Mouse (Mus musculus) forebrain, embryonic 16.5 days (tissue): ENCODE measurements around the gene Dnajb1. TPM values are rescaled to one million over a fixed set of nuclear protein-coding genes. Genes with fewer than 3 reads are reported as not detected.
A peak's percentile ranks its signal among the peaks of the same experiment; 100 is the strongest.

Experiments
- ATAC-seq: fragments of 200-750 bp; cut with Nextera tagmentation; 2 replicates; pipeline ENCODE4 v1.8.0; 2017; ENCODE audit warnings: mild to moderate bottlenecking, moderate library complexity
- H3K27ac ChIP-seq: fragments of 300-500 bp; sonication (generic); 2 replicates; pipeline ENCODE4 v1.5.1; 2014; ENCODE audit warnings: low read length, control low read depth
- H3K27me3 ChIP-seq: fragments of 300-500 bp; sonication (generic); replicated peaks from 2 replicates; pipeline ENCODE4 v1.6.1; 2014; ENCODE audit warnings: low read length; ENCODE audit not compliant: control insufficient read depth, insufficient read depth
- H3K36me3 ChIP-seq: fragments of 300-500 bp; sonication (generic); 2 replicates; pipeline ENCODE4 v1.6.1; 2014; ENCODE audit not compliant: control insufficient read depth, insufficient read depth
- H3K4me1 ChIP-seq: fragments of 300-500 bp; sonication (generic); replicated peaks from 2 replicates; pipeline ENCODE4 v1.6.1; 2014; ENCODE audit warnings: low read length; ENCODE audit not compliant: control insufficient read depth, insufficient read depth
- H3K4me2 ChIP-seq: fragments of 300-500 bp; sonication (generic); 2 replicates; pipeline ENCODE4 v1.6.1; 2014; ENCODE audit warnings: mild to moderate bottlenecking, low read length, control low read depth
- H3K4me3 ChIP-seq: fragments of 300-500 bp; sonication (generic); replicated peaks from 2 replicates; pipeline ENCODE4 v1.5.1; 2014; ENCODE audit warnings: mild to moderate bottlenecking, low read length, control low read depth
- H3K9ac ChIP-seq: fragments of 300-500 bp; sonication (generic); replicated peaks from 2 replicates; pipeline ENCODE4 v1.6.1; 2014; ENCODE audit warnings: low read depth, low read length, control low read depth
- H3K9me3 ChIP-seq: fragments of 300-500 bp; sonication (generic); 2 replicates; pipeline ENCODE4 v1.6.1; 2016; ENCODE audit warnings: low read length; ENCODE audit not compliant: control insufficient read depth
- WGBS: fragments of 180-500 bp; shearing (Covaris S2); extraction: QIAGEN DNeasy Blood & Tissue Kit; methylation state at CpG from one replicate; pipeline ENCODE4 v1.1.7; 2014; 5-methylcytosine and 5-hydroxymethylcytosine counted together
- polyA plus RNA-seq: library from polyadenylated mRNA; unstranded; fragments of >200 nt; fragmentation: Nextera tagmentation; extraction: Ambion mirVana; gene quantifications from 2 replicates; pipeline ENCODE4 v1.2.1, GENCODE M21; 2015

The Dnajb1 gene
- polyA plus RNA-seq, 1 experiment from 2014 or later, result 62.3 TPM

DNA sequence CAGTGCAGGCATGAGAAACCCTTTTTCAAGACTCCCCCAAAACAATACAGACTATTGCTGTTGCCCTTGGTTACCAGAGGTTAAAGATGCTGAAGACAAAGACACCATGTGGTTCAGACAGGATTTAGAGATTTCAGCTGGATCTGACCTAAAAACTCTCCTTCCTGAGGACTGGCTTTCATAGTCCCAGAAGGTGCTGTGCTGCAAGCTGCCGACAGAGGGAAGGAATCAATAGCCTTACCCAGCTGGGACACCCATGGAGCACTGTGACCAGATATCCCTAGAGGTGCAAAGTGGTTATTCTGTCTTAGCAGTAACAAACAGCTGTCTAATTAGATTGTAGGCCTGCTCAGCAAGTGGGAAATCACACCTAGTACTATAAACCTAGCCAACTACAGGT, 9.8 kb upstream of the Dnajb1 start:
- Histone ChIP-seq H3K4me1 (peaks cover 3% of the 10 kb centered on the region), H3K4me2 (no peak overlapping the region), H3K9ac (no peak overlapping the region), H3K36me3 (no peaks in the 10 kb centered on the region), H3K27ac (no peak overlapping the region), H3K4me3 (no peak overlapping the region), H3K27me3 (no peaks in the 10 kb centered on the region), H3K9me3 (no peaks in the 10 kb centered on the region)
- no peak for ATAC-seq
- WGBS, result 0% methylated on average over 1 of the region's 1 CpGs

DNA sequence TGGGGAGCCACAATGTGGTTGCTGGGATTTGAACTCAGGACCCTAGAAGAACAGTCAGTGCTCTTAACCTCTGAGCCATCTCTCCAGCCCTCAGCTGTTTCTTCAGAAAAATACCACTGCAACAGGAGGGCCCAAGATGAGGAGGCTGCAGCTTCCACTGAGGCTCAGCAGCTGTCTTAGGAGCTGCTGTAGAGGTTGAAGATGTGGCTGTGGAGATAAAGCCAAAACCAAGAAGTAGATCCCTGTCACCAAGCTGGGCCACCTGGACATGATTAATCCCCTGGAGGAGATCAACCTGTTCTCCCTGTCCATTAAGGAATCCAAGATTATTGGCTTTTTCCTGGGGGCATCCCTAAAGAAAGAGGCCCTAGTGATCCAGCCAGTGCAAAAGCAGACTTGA, 8.2 kb upstream of the Dnajb1 start:
- Histone ChIP-seq H3K4me1 (no peaks in the 10 kb centered on the region), H3K4me2 (no peak overlapping the region), H3K4me3 (no peak overlapping the region), H3K27me3 (no peaks in the 10 kb centered on the region), H3K9me3 (no peaks in the 10 kb centered on the region), H3K36me3 (no peaks in the 10 kb centered on the region), H3K9ac (no peak overlapping the region), H3K27ac (no peak overlapping the region)
- ATAC-seq, result no peak

DNA sequence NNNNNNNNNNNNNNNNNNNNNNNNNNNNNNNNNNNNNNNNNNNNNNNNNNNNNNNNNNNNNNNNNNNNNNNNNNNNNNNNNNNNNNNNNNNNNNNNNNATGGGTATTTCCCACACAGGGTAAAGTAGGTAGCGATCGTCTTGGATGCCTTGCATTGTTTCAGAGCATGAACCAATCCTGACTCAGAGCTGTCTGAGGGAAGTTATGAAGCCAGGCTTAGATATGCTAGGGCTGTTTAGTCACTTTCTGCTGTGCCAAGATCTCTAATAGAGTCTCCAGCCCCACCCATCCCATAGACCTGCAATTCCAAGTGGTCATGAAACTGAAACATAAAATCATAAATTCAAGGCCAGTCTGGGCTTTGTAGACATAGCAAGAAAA, 5.4 kb upstream of the Dnajb1 start:
- H3K27ac ChIP-seq, result no peak overlapping the region
- WGBS, result 76% methylated on average over 2 of the region's 2 CpGs
- H3K36me3 ChIP-seq, result no peaks in the 10 kb centered on the region
- no peaks in the 10 kb centered on the region for H3K9me3 ChIP-seq
- no peak overlapping the region for H3K9ac ChIP-seq
- H3K4me1 ChIP-seq, result peaks cover 7% of the 10 kb centered on the region
- ATAC-seq, result no peak
- H3K4me2 ChIP-seq, result no peak overlapping the region
- H3K27me3 ChIP-seq, result no peaks in the 10 kb centered on the region
- no peak overlapping the region for H3K4me3 ChIP-seq

DNA sequence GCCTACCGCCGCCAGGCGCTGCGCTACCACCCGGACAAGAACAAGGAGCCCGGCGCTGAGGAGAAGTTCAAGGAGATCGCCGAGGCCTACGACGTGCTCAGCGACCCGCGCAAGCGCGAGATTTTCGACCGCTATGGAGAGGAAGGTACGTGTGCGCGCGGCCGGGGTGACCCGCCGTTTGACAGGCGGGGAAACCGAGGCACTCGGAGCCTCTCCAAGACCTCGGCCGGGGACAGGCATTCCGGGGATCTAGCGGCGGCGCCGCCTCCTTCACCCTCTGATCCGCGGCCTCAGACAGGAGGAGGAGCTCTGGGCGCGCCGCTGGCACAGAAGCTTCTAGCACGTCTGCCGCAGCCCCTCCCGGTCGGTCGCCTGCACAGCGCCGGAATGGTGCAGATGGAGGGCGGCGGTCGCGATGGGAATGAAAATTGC, 421 bp downstream of the Dnajb1 start:
- under 1% methylated on average over 51 of the region's 51 CpGs for WGBS
- peak overlapping the region; percentile 79 for H3K4me3 ChIP-seq
- peak overlapping the region; percentile 83 for H3K9ac ChIP-seq
- peaks cover 20% of the 10 kb centered on the region for H3K4me1 ChIP-seq
- H3K36me3 ChIP-seq, result peaks cover 20% of the 10 kb centered on the region
- H3K27me3 ChIP-seq, result no peaks in the 10 kb centered on the region
- ATAC-seq, result peak; percentile 72
- peak overlapping the region; percentile 80 for H3K4me2 ChIP-seq
- H3K9me3 ChIP-seq, result no peaks in the 10 kb centered on the region
- peak overlapping the region; percentile 98 for H3K27ac ChIP-seq

DNA sequence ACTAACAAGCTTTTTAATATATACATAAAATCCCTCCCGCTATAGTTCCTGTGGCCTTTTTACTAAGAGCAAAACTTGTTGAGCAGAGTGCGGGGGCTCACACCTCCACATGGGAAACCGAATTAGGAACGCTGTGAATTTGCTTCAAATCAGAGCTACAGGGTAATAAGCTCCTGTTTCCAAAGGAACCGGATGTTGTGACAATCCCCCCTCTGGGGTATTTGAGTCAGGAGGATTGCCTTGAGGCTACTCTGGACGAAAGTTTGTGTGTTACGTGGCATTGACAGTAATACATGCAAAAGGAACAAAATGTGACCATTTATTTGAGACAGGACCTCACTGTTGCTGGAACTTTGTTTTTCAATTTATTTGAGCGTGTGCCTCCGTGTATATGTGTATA, 1.1 kb downstream of the Dnajb1 start:
- no peak for ATAC-seq
- Histone ChIP-seq H3K27ac (peak overlapping the region; percentile 98), H3K4me3 (peak overlapping the region; percentile 79), H3K27me3 (no peaks in the 10 kb centered on the region), H3K9me3 (no peaks in the 10 kb centered on the region), H3K4me1 (peaks cover 20% of the 10 kb centered on the region), H3K9ac (peak overlapping the region; percentile 83), H3K4me2 (peak overlapping the region; percentile 80), H3K36me3 (peaks cover 24% of the 10 kb centered on the region)
- 24% methylated on average over 9 of the region's 9 CpGs for WGBS

DNA sequence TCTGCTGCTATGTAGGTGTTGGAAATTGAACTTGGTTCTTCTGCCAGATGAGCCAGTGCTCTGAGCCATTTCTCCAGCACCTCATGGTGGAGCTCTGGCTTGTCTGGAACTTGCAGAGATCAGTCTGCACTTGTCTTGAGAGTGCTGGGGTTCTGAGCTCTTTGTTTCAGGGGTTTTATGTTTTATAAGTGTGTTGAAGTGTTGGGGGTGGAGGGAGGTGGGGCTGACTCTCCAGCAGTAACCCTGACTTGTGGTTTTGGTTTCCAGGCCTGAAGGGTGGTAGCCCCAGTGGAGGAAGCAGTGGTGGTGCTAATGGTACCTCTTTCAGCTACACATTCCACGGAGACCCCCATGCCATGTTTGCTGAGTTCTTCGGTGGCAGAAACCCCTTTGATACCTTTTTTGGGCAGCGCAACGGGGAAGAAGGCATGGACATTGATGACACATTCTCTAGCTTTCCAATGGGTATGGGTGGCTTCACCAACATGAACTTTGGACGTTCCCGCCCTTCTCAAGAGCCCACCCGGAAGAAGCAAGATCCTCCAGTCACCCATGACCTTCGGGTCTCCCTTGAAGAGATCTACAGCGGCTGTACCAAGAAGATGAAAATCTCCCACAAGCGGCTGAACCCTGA, 1.7 kb downstream of the Dnajb1 start:
- H3K4me1 ChIP-seq, result peaks cover 20% of the 10 kb centered on the region
- no peaks in the 10 kb centered on the region for H3K9me3 ChIP-seq
- peaks cover 26% of the 10 kb centered on the region for H3K36me3 ChIP-seq
- peak overlapping the region; percentile 80 for H3K4me2 ChIP-seq
- no peak for ATAC-seq
- H3K27me3 ChIP-seq, result no peaks in the 10 kb centered on the region
- WGBS, result 97% methylated on average over 10 of the region's 10 CpGs
- peak overlapping the region; percentile 83; the same call in 1 of the 2 replicates for H3K9ac ChIP-seq
- H3K27ac ChIP-seq, result no peak overlapping the region
- H3K4me3 ChIP-seq, result peak overlapping the region; percentile 79

DNA sequence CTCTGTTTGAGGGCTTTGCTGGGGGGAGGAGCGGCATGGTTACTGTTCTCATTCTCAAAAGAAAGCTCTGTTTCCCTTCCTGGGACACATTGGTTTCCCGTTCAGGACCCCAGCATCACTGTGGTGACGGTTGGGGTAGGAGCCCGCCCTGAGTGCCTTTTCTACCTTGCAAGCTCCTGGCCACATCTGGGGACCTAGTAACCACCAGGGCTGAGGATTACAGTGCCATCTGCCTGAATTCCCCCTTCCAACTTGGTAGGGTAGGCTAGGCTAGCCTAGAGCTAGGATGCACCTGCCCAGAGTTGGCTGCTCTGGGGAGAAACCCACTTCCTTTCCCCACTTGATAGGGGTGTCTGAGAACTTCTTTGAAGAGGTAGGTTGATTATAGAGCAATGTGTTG, 3.9 kb downstream of the Dnajb1 start:
- no peak overlapping the region for H3K4me2 ChIP-seq
- H3K27ac ChIP-seq, result no peak overlapping the region
- H3K27me3 ChIP-seq, result no peaks in the 10 kb centered on the region
- H3K4me1 ChIP-seq, result peaks cover 19% of the 10 kb centered on the region
- no peak overlapping the region for H3K4me3 ChIP-seq
- 95% methylated on average over 4 of the region's 4 CpGs for WGBS
- H3K9me3 ChIP-seq, result no peaks in the 10 kb centered on the region
- no peak overlapping the region for H3K9ac ChIP-seq
- H3K36me3 ChIP-seq, result peaks cover 26% of the 10 kb centered on the region
- ATAC-seq, result no peak

DNA sequence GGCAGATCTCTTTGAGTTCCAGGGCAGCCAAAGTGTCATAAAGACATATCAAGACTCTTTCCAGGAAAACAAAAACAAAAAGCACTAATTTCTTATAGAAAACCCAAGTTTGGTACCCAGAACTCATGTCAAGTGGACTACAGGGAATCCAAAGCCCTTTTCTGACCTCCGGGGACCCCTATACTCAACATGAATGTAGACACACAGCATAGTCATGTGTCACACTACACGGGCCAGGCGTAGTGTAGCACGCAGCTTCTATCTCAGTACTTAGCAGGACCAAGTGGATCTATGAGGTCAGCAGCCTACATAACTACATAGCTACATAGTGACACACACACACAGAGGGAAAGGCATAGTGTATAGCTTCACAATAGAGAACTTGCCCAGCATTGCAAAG, 5.7 kb downstream of the Dnajb1 start:
- Histone ChIP-seq H3K4me2 (no peak overlapping the region), H3K36me3 (peaks cover 26% of the 10 kb centered on the region), H3K4me1 (peaks cover 13% of the 10 kb centered on the region), H3K4me3 (no peak overlapping the region), H3K27ac (no peak overlapping the region), H3K9ac (no peak overlapping the region), H3K9me3 (no peaks in the 10 kb centered on the region), H3K27me3 (no peaks in the 10 kb centered on the region)
- WGBS, result 96% methylated on average over 4 of the region's 4 CpGs
- no peak for ATAC-seq

DNA sequence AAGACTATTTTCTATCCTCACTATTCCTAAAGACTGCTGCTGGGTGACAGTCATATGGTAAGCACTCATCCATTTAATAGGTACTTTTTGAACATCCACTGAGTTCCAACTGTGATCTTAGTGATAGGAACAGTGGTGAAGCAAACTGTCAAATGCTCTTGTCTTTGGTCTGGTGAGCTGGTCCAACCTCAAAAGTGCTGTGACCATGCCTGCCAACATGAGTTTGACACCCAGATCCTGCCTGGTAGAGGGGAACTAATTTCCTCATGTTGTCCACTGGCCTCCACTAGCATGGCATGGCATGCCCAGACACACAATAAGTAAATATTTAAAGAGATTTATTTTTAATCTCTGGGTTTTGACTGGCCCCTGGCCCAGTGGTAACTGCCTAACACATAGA, 8.6 kb downstream of the Dnajb1 start:
- no peak overlapping the region for H3K4me3 ChIP-seq
- H3K27me3 ChIP-seq, result no peaks in the 10 kb centered on the region
- ATAC-seq, result no peak
- no peak overlapping the region for H3K9ac ChIP-seq
- H3K27ac ChIP-seq, result no peak overlapping the region
- H3K4me2 ChIP-seq, result no peak overlapping the region
- peaks cover 15% of the 10 kb centered on the region for H3K36me3 ChIP-seq
- no peaks in the 10 kb centered on the region for H3K4me1 ChIP-seq
- no peaks in the 10 kb centered on the region for H3K9me3 ChIP-seq

DNA sequence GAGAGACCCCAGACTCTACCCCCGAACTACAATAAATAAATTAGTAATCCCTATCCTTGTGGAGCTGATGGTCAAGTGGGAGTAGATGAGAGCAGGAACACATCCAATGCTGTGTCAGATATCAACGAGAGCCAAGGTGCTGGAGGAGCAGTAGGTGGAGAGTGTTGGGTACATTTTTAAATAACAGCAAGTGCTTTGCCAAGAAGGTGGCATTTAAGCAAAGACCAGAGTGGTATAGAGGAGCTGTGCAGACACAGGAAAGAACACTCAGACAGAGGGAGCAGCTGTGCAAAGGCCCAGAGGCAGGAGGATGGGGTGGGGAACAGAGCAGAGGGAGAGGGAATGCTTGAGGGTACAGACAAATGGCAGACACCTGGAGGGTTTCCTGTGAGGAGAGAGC, 9.1 kb downstream of the Dnajb1 start:
- Histone ChIP-seq H3K27me3 (no peaks in the 10 kb centered on the region), H3K27ac (no peak overlapping the region), H3K4me1 (peaks cover 2% of the 10 kb centered on the region; the same call in 1 of the 2 replicates), H3K9ac (no peak overlapping the region), H3K36me3 (peaks cover 10% of the 10 kb centered on the region), H3K9me3 (no peaks in the 10 kb centered on the region), H3K4me3 (no peak overlapping the region), H3K4me2 (no peak overlapping the region)
- no peak for ATAC-seq
- 96% methylated on average over 2 of the region's 2 CpGs for WGBS
